Mouse (Mus musculus) liver, adult 2 months (tissue): ENCODE results near the gene Acads.
A peak's percentile ranks its signal among the peaks of the same experiment; 100 is the strongest.

Experiments
- CTCF ChIP-seq: fragments of 200-500 bp; IDR thresholded peaks from 2 replicates; pipeline ENCODE4 v1.5.1; 2011; ENCODE audit warnings: low read depth, low read length, control low read depth
- POLR2A ChIP-seq: fragments of 200-500 bp; IDR thresholded peaks from 2 replicates; pipeline ENCODE4 v1.6.1; 2011; ENCODE audit warnings: low read length, control low read depth; ENCODE audit not compliant: insufficient read depth; ENCODE audit errors: extremely low read depth

GRCm38 (mm10) chr5:115089592-115090268, 29.4 kb downstream of the Acads start:
- TF ChIP-seq CTCF (peak; percentile 26; the same call in 1 of the 2 replicates), POLR2A (no peak)
